Mouse (Mus musculus) testis, adult 10 weeks (tissue): ENCODE results near the gene Serpina1a. TPM values are rescaled to one million over a fixed set of nuclear protein-coding genes. Genes with fewer than 3 reads are reported as not detected.

Source experiments
- polyA plus RNA-seq: library from polyadenylated mRNA; stranded (reverse); fragments of 350-450 nt; fragmentation: Illumina TruSeq; extraction: RNeasy Lipid Tissue Mini Kit (QIAGEN cat#74804); gene quantifications from one replicate; pipeline ENCODE4 v1.2.3, GENCODE M21; 2014; ENCODE audit warnings: low read depth, low replicate concordance

The Serpina1a gene
- polyA plus RNA-seq = 1.4 TPM

GRCm38 (mm10) chr12:103863101-103863974 lies at the start of gene Serpina1a:
Gene Serpina1a (minus strand): TSS chr12:103863562.

GRCm38 (mm10) chr12:103904837-103905340 lies 41.5 kb upstream of the Serpina1a start, which contains the start of gene Serpina1c:
Gene Serpina1c (minus strand): TSS chr12:103904887.

GRCm38 (mm10) chr12:103830273-103830672 lies 33.1 kb downstream of the Serpina1a start, which contains the start of gene Serpina1b:
Gene Serpina1b (minus strand): TSS chr12:103830373.

Other genes starting within 250 kb of the Serpina1a start
- gene Serpina10, start 232.1 kb downstream of the Serpina1a start, polyA plus RNA-seq = not detected
- 0.13 TPM for gene Serpina6, start 206.3 kb downstream of the Serpina1a start, polyA plus RNA-seq
- gene Serpina16, start 187.4 kb downstream of the Serpina1a start, polyA plus RNA-seq = 3.0 TPM
- 3.1 TPM for gene Serpina1f, start 168.0 kb downstream of the Serpina1a start, polyA plus RNA-seq
- gene Serpina1d, start 90.0 kb downstream of the Serpina1a start, polyA plus RNA-seq = 0.64 TPM
- gene Serpina1b, start 33.2 kb downstream of the Serpina1a start, polyA plus RNA-seq = 0.32 TPM
- gene Serpina1c, start 41.3 kb upstream of the Serpina1a start, polyA plus RNA-seq = not detected
- 0.50 TPM for gene Serpina1e, start 95.4 kb upstream of the Serpina1a start, polyA plus RNA-seq
- not detected for gene Serpina11, start 126.4 kb upstream of the Serpina1a start, polyA plus RNA-seq
- 0.25 TPM for gene Serpina9, start 150.2 kb upstream of the Serpina1a start, polyA plus RNA-seq
- not detected for gene Serpina12, start 180.9 kb upstream of the Serpina1a start, polyA plus RNA-seq
- gene Serpina5, start 237.6 kb upstream of the Serpina1a start, polyA plus RNA-seq = 105 TPM
- 73.8 TPM for gene Serpina3a, start 249.2 kb upstream of the Serpina1a start, polyA plus RNA-seq